Mouse (Mus musculus): ENCODE results near the gene Selenow.
A peak's percentile ranks its signal among the peaks of the same experiment; 100 is the strongest.
"Not testable (repeated sequence)": the region's sequence is repeated elsewhere in the genome, so short reads cannot be mapped to it uniquely, and the experiment has no call there.

Gene Selenow

DNA sequence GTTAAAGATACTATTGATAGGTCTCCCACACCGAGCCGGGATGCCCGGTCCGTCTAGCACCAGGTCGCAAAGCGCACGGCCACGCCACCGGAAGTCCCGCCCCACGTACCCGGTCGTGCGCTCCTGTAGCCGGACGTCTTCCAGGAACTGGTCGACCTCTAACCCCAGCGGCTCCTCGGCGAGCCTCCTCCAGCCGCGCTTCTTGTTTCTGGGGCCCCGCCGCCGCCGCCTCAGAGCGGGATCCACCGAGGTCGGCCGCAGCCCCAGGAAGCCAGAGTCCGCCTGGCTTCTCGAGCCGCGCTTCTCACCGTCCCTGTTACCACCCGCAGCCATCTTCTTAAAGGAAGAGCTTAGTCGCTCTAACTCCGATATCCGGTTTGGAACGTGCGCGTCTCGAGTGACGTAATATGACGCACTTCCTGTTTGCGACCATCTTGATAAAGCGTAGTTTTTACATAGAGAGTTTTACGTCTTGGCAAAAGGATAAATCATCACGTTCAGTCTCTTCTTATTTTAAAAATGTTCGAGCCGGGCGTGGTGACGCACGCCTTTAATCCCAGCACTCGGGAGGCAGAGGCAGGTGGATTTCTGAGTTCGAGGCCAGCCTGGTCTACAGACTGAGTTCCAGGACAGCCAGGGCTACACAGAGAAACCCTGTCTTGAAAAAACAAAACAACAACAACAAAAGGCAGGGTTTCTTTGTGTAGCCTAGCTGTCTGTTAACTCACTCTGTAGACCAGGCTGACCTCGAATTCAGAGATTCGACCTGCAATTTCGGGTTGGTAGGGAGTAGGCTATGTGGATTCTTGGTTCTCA is 23.7 kb upstream of the Selenow start, which contains the start of gene Nop53:
Gene Nop53, minus strand, starts transcription at position 354 of the 816 bp plus-strand sequence.
- DNase-seq, result peak; percentile 88

- DNase-seq, result no peak
Measured at GRCm38 (mm10) chr7:15945211-15945610, 23.0 kb upstream of the Selenow start.

- DNase-seq, result no peak
Measured at GRCm38 (mm10) chr7:15944311-15944710, 22.1 kb upstream of the Selenow start.

DNA sequence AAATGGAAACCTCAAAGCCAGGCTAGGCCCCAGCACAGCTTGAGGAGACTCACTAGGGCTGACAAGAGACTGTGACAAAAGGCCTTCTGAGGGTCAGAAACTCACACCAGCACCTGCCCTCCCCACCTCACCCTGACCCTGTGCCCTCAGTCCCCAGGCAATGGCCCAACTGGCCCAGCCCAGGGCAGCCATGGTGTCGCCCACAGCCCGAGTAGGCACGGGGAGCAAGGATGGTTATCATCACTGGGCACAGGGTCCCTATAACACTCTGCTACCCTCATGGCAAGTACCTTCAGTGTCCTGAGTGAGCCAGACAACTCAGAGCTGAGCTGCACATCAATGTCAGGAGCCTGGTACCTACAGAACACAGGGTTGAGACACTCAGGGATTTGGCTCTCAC is 16.4 kb upstream of the Selenow start:
- no peak for DNase-seq

DNA sequence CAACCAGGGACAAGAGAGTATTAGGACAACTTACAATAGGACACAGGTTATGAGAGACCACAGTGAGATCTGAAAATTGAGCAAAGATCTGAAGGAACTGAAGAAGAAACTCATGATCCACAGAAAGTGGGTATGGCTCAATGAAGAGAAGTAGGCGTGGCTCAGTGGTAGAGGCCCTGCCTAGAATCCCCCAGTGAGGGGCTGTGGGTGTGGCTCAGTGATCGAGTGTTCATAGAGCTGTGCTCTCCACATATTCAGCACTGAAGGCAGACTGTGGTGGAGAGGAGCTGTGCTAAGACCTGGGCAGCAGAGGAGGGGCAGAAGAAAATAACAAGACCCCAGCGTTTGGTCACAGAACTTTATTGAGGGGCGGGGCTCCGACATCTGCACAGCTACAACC is 15.3 kb upstream of the Selenow start:
- no peak for DNase-seq

GRCm38 (mm10) chr7:15933437-15934359 is 11.5 kb upstream of the Selenow start:
- no peak for DNase-seq

DNA sequence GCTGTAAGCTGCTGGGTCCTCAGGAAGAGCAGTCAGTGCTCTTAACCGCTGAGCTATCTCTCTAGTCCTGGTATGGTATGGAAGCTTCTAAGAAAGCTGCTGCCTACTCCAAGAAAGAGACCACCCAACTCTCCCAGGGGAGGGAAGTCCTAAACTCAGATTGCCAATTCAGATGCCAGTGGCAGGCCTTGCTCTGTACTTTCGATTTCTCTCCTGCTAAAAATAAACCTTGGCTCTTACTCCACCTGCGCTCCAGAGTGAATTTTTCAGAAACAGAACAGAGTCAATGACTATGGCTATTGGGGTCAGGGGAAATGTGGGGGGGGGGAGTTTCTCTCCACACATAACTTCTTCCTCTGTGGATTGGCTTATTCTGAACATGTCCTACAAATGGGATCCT is 9.4 kb upstream of the Selenow start:
- DNase-seq, result no peak

GRCm38 (mm10) chr7:15930543-15930942 is 8.3 kb upstream of the Selenow start:
- DNase-seq, result no peak

GRCm38 (mm10) chr7:15929910-15930309 is 7.7 kb upstream of the Selenow start:
- peak; percentile 79 for DNase-seq

- peak; percentile 54 for DNase-seq
Measured at GRCm38 (mm10) chr7:15921796-15922195, 406 bp downstream of the Selenow start.

DNA sequence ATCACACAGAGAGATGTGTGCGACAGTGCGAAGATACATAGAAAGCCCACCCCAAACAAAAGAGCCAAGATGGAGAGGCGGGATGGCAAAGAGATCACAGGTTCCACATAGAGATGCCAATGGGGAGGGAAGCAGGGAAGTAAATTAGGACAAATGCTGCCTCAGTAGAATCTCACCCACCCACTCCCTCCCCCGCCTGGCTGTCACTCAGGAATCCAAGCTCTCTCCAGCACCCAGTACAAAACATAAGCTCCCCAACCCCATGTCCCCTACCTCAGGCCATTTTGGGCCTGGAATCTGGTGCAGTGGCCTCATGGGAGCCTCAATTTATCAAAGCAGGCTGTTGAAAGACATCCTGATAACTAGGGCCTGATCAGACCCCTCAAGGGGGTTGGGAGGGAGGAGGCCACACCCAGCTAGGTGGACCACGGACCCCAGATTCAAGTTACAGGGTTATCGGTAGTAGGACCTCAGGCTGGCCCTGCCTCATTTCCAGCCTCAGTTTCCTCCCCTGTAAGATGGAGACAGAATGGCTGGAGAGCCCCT is 1.5 kb downstream of the Selenow start:
- DNase-seq, result no peak

GRCm38 (mm10) chr7:15919947-15920346 is 2.3 kb downstream of the Selenow start:
- DNase-seq, result no peak

- no peak for DNase-seq
Measured at GRCm38 (mm10) chr7:15918371-15918770, 3.8 kb downstream of the Selenow start.

DNA sequence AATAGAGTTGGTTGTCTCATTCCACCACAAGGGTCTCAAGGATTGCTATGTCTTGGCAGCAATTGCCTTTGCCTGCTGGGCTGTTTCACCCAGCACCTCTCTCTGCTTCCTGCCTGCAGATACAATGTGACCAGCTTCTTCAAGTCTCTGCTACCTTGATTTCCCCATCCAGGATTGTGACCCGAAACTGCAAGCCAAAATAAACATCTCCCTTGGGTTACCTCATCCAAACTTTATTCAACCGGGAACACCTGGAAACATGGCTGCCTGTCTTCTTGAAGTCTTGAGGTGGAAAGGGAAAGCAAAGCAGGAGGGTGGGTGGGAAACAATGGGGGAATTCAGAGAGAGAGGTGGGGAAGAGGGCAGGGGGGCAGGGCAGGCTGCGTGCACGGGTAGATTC is 5.2 kb downstream of the Selenow start:
- DNase-seq, result no peak

GRCm38 (mm10) chr7:15916134-15916723 is 6.0 kb downstream of the Selenow start:
- no peak for DNase-seq

DNA sequence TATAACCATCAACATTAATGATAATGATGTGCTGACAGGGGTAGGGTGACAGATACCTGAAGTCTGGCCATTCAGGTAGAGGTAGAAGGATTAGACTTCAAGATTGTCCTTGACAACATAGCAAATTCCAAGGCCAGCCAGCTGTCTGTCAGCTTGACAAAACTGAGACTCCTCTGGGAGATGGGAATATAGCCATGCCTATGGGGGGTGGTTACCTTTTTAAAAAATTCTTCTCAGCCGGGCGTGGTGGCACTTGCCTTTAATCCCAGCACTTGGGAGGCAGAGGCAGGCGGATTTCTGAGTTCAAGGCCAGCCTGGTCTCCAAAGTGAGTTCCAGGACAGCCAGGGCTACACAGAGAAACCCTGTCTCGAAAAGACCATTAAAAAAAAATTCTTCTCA is 6.5 kb downstream of the Selenow start:
- not testable (repeated sequence) for DNase-seq

DNA sequence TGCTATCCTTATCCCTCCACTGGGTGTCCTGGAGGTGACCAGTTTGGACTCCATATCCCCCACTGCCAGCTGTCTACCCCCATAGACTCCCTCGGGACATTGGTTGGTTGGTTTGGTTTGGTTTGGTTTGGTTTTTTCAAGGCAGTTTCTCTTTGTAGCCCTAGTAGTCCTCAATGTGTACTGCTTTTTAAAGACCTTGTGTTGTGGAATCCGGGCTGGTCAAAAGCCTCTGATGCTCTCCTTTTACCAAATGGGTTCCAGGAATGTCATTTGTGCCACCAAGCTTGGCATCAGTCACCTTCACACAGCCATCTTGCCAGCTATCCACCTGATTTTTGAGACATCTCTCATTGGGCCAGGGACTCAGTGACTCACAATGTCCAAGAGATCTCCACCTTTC is 7.5 kb downstream of the Selenow start:
- DNase-seq, result no peak

DNA sequence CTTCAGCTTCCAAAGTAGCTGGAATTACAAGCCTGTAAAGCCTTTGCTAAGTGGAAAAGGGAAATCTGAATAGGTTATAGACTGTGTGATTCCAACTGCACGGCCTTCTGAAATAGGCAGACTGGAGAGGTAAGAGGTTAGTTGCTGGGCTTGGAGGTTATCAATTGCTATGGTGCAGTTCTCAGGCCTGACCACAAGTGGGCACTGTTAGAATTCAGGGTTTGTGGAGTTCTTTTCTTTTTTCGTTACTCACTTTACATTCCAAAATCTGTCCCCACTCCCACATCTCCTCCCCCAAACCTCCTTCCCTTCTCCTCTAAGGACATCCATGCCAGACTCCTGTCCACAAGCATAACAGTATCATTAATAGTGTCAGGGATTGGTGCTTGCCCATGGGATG is 8.0 kb downstream of the Selenow start:
- DNase-seq, result peak; percentile 34

DNA sequence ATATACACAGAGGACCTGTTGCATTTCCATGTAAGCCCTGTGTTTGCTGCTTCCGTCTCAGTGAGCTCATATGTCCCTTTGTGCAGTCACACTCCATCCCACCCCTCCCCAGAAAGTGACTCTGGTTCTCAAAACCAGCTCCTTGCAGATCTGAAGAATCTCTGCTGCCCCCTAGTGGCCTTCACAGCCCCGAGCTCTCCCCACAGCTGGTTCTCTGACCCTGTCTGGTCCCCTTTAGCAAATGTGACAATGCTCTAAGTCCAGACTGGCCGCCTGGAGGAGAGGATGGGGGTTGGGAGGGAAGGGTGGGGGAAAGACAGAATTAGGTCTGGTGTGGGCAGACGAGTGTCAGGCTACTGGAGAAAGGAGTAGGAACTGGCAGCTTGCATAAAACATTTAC is 10.0 kb downstream of the Selenow start:
- peak; percentile 79 for DNase-seq

DNA sequence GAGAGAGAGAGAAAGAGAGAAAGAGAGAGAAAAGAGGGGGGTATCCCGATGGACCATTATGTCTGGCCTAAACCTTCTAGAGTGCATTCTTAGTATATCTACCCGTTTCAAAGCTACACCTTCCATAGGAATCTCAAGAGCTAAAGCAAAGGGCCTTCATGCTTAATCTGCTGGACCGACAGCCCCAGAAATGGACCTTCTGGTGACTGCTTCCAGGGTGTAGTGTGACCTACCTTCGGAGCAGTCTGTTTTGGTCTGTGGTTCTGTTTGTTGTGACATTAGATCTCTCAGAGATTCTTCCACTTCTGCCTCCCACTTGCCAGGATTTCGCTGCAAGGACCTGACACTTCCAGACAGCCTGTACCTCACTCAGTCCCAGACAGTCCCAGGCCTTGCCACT is 11.7 kb downstream of the Selenow start:
- no peak for DNase-seq

GRCm38 (mm10) chr7:15907971-15908590 is 14.1 kb downstream of the Selenow start:
- no peak for DNase-seq

DNA sequence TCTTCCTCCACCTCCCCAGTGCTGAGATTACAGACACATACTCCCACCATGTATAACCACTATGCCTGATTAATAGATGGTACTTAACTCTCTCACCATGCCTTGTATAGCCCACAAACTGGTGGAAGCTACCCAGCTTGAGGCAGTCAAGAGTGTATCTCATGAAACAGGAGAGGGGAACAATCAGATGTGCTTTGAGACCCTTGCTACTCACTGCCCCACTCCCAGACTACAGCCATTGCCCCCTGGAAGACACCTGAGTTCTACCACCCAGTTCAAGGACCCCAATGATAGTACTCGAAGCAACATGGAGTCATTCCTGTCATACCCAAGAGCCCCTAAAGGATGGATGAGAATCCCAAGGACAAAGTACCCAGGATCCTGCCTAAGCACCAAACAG is 15.6 kb downstream of the Selenow start:
- DNase-seq, result no peak

GRCm38 (mm10) chr7:15905861-15906260 is 16.3 kb downstream of the Selenow start:
- no peak for DNase-seq
